Mouse (Mus musculus) CH12.LX (cell line): ENCODE measurements at regions not wholly inside any gene's neighbourhood (a gene's known extent, or its start where the extent isn't known, plus 50 kb on each side); places are given as distances from the start of the nearest gene placed in this dataset.

Experiments used
- CTCF ChIP-seq, 2 experiments: IDR thresholded peaks in 1 of 2; conservative IDR thresholded peaks in 1 of 2; 2 replicates each; pipeline ENCODE4 v1.5.1; 2011 to 2012; ENCODE audit warnings: low read depth in 2 of 2, low read length in 2 of 2, improper control_type of control experiment in 1 of 2, inconsistent platforms in 1 of 2, mild to moderate bottlenecking in 1 of 2, moderate library complexity in 1 of 2
- ELF1 ChIP-seq: IDR thresholded peaks from 2 replicates; pipeline ENCODE4 v1.6.1; 2014; ENCODE audit warnings: low read depth, mild to moderate bottlenecking, inconsistent platforms, low read length, improper control_type of control experiment
- HCFC1 ChIP-seq: IDR thresholded peaks from 2 replicates; pipeline ENCODE4 v1.6.1; 2012; ENCODE audit warnings: low read depth, mild to moderate bottlenecking, inconsistent platforms, low read length, improper control_type of control experiment
- MAX ChIP-seq: IDR thresholded peaks from 2 replicates; pipeline ENCODE4 v1.6.1; 2011; ENCODE audit warnings: low read length, improper control_type of control experiment
- NRF1 ChIP-seq: IDR thresholded peaks from 2 replicates; pipeline ENCODE4 v1.6.1; 2014; ENCODE audit warnings: low read depth, mild to moderate bottlenecking, inconsistent platforms, low read length, improper control_type of control experiment, moderate library complexity
- POLR2A ChIP-seq: IDR thresholded peaks from 2 replicates; pipeline ENCODE4 v1.6.1; 2011; ENCODE audit warnings: low read depth, mild to moderate bottlenecking, improper control_type of control experiment, low read length
- SMC3 ChIP-seq: IDR thresholded peaks from 2 replicates; pipeline ENCODE4 v1.6.1; 2011; ENCODE audit warnings: low read depth, low read length, improper control_type of control experiment
- TCF12 ChIP-seq: IDR thresholded peaks from 2 replicates; pipeline ENCODE4 v1.6.1; 2014; ENCODE audit warnings: low read depth, mild to moderate bottlenecking, inconsistent platforms, low read length, improper control_type of control experiment
- USF1 ChIP-seq: IDR thresholded peaks from 2 replicates; pipeline ENCODE4 v1.6.1; 2014; ENCODE audit warnings: low read depth, mild to moderate bottlenecking, inconsistent platforms, low read length, improper control_type of control experiment
- ZC3H11A ChIP-seq: IDR thresholded peaks from 2 replicates; pipeline ENCODE4 v1.6.1; 2012; ENCODE audit warnings: low read depth, mild to moderate bottlenecking, inconsistent platforms, low read length, improper control_type of control experiment
- ZKSCAN1 ChIP-seq: IDR thresholded peaks from 2 replicates; pipeline ENCODE4 v1.6.1; 2012; ENCODE audit warnings: low read depth, inconsistent platforms, low read length, improper control_type of control experiment, borderline replicate concordance

GRCm38 (mm10) chr3:58129358-58129903 lies 281.6 kb upstream of the Pfn2 start:
- TF ChIP-seq CTCF (conservative IDR thresholded peaks at IDR 0.05 in 1 of 2, IDR thresholded peaks at IDR 0.05 in 1 of 2; ENCODE audit: low read depth in 2 of 2, low read length in 2 of 2): no peak
- no peak for TF ChIP-seq USF1
- TF ChIP-seq ZKSCAN1: no peak
- TF ChIP-seq HCFC1: no peak
- TF ChIP-seq POLR2A: no peak
- TF ChIP-seq MAX: no peak
- no peak for TF ChIP-seq TCF12
- no peak for TF ChIP-seq ELF1
- TF ChIP-seq SMC3: no peak
- TF ChIP-seq ZC3H11A: no peak
- no peak for TF ChIP-seq NRF1
